Mouse (Mus musculus) urinary bladder, postnatal 14 days (tissue): ENCODE measurements around the gene Cd40.

Experiments used
- DNase-seq: peaks from one replicate; pipeline ENCODE4 v3.0.0; 2021; ENCODE audit warnings: low spot score

Cd40 gene

GRCm38 (mm10) chr2:165056377-165057085, 1.1 kb downstream of the Cd40 start:
- no peak for DNase-seq

- no peak for DNase-seq
Measured at GRCm38 (mm10) chr2:165059961-165060360, 4.5 kb downstream of the Cd40 start.

GRCm38 (mm10) chr2:165061638-165062433, 6.4 kb downstream of the Cd40 start:
- peak; percentile 27 for DNase-seq

- no peak for DNase-seq
Measured at GRCm38 (mm10) chr2:165064489-165064888, 9.1 kb downstream of the Cd40 start.

- no peak for DNase-seq
Measured at GRCm38 (mm10) chr2:165068806-165069205, 13.4 kb downstream of the Cd40 start.

- peak; percentile 47 for DNase-seq
Measured at GRCm38 (mm10) chr2:165070096-165070816, 14.8 kb downstream of the Cd40 start.

- no peak for DNase-seq
Measured at GRCm38 (mm10) chr2:165073381-165073781, 18.0 kb downstream of the Cd40 start.

- peak; percentile 18 for DNase-seq
Measured at GRCm38 (mm10) chr2:165074081-165074884, 18.9 kb downstream of the Cd40 start.

- peak; percentile 71 for DNase-seq
Measured at GRCm38 (mm10) chr2:165074937-165075336, 19.5 kb downstream of the Cd40 start.

GRCm38 (mm10) chr2:165077055-165077454, 21.6 kb downstream of the Cd40 start:
- no peak for DNase-seq

- no peak for DNase-seq
Measured at GRCm38 (mm10) chr2:165078045-165078444, 22.6 kb downstream of the Cd40 start.

GRCm38 (mm10) chr2:165078605-165079004, 23.2 kb downstream of the Cd40 start:
- DNase-seq: no peak

GRCm38 (mm10) chr2:165080657-165081056, 25.2 kb downstream of the Cd40 start:
- DNase-seq: no peak

- no peak for DNase-seq
Measured at GRCm38 (mm10) chr2:165081257-165081656, 25.8 kb downstream of the Cd40 start.

GRCm38 (mm10) chr2:165086634-165087033, 31.2 kb downstream of the Cd40 start:
- no peak for DNase-seq

- no peak for DNase-seq
Measured at GRCm38 (mm10) chr2:165089470-165089869, 34.0 kb downstream of the Cd40 start.

GRCm38 (mm10) chr2:165090650-165091049, 35.2 kb downstream of the Cd40 start, which contains the start of gene 1700025C18Rik:
Gene 1700025C18Rik, minus strand, starts transcription at chr2:165090750.
- DNase-seq: no peak

- no peak for DNase-seq
Measured at GRCm38 (mm10) chr2:165091433-165091965, 36.1 kb downstream of the Cd40 start.

GRCm38 (mm10) chr2:165092393-165092792, 37.0 kb downstream of the Cd40 start:
- no peak for DNase-seq

GRCm38 (mm10) chr2:165096367-165096766, 40.9 kb downstream of the Cd40 start:
- DNase-seq: no peak

GRCm38 (mm10) chr2:165098861-165099260, 43.4 kb downstream of the Cd40 start:
- no peak for DNase-seq
